Mouse (Mus musculus) cerebellum, adult 11 months (tissue): Measurements from ENCODE around the gene Spag7.

Source experiments
- DNase-seq: peaks from one replicate; pipeline ENCODE4 v3.0.0; 2022

The Spag7 gene

GRCm38 (mm10) chr11:70655571-70656455 is 13.4 kb downstream of the Spag7 start:
- peak; percentile 41 for DNase-seq

- DNase-seq, result peak; percentile 80
Measured at GRCm38 (mm10) chr11:70654923-70655570, 14.2 kb downstream of the Spag7 start.

- DNase-seq, result peak; percentile 72
Measured at GRCm38 (mm10) chr11:70654198-70654922, 14.9 kb downstream of the Spag7 start, which contains the start of gene Pfn1. Pfn1 (minus strand) TSS chr11:70654644.

GRCm38 (mm10) chr11:70653345-70654197 is 15.6 kb downstream of the Spag7 start:
- DNase-seq, result peak; percentile 22

- peak; percentile 24 for DNase-seq
Measured at GRCm38 (mm10) chr11:70652884-70653344, 16.3 kb downstream of the Spag7 start.

GRCm38 (mm10) chr11:70652029-70652883 is 17.0 kb downstream of the Spag7 start:
- peak; percentile 24 for DNase-seq

- no peak for DNase-seq
Measured at GRCm38 (mm10) chr11:70651391-70651790, 17.8 kb downstream of the Spag7 start.

GRCm38 (mm10) chr11:70650322-70651175 is 18.7 kb downstream of the Spag7 start:
- no peak for DNase-seq

GRCm38 (mm10) chr11:70649185-70649734 is 20.0 kb downstream of the Spag7 start:
- no peak for DNase-seq

GRCm38 (mm10) chr11:70648512-70648911 is 20.7 kb downstream of the Spag7 start:
- DNase-seq, result no peak

GRCm38 (mm10) chr11:70647716-70648420 is 21.3 kb downstream of the Spag7 start:
- DNase-seq, result no peak

- peak; percentile 97 for DNase-seq
Measured at GRCm38 (mm10) chr11:70646691-70647650, 22.2 kb downstream of the Spag7 start, which contains the start of the genes Rnf167 and Slc25a11. Rnf167 (plus strand) TSS chr11:70647235. Slc25a11 (minus strand) TSS chr11:70647479.

GRCm38 (mm10) chr11:70646259-70646555 is 23.0 kb downstream of the Spag7 start:
- peak; percentile 48 for DNase-seq

GRCm38 (mm10) chr11:70645461-70646258 is 23.6 kb downstream of the Spag7 start:
- DNase-seq, result no peak

- no peak for DNase-seq
Measured at GRCm38 (mm10) chr11:70644564-70645103, 24.6 kb downstream of the Spag7 start.

- no peak for DNase-seq
Measured at GRCm38 (mm10) chr11:70643051-70643450, 26.2 kb downstream of the Spag7 start.

- no peak for DNase-seq
Measured at GRCm38 (mm10) chr11:70641241-70641640, 28.0 kb downstream of the Spag7 start.
